Mouse (Mus musculus): ENCODE data around the gene Ifngr2. TPM values are rescaled to one million over a fixed set of nuclear protein-coding genes. Genes with fewer than 3 reads are reported as not detected.

Ifngr2 gene
- polyA plus RNA-seq, 1 experiment from 2014 or later = 138 TPM

GRCm38 (mm10) chr16:91599242-91599641, 52.4 kb downstream of the Ifngr2 start:
- Histone ChIP-seq H3K4me1 (replicated peaks; ENCODE audit: control insufficient read depth, insufficient read depth, low read length) (peaks cover 5% of the 10 kb centered on the region), H3K27ac (ENCODE audit: low read depth, low read length) (no peak overlapping the region), H3K36me3 (ENCODE audit: control insufficient read depth, insufficient read depth) (no peaks in the 10 kb centered on the region), H3K9me3 (ENCODE audit: control insufficient read depth) (no peaks in the 10 kb centered on the region), H3K9ac (ENCODE audit: low read depth, low read length) (no peak overlapping the region), H3K27me3 (replicated peaks; ENCODE audit: control insufficient read depth, insufficient read depth, low read length) (no peaks in the 10 kb centered on the region), H3K4me2 (replicated peaks; ENCODE audit: low read depth) (no peak overlapping the region), H3K4me3 (ENCODE audit: low read depth, low read length) (no peak overlapping the region)
- ATAC-seq = no peak
- TF ChIP-seq CTCF (IDR thresholded peaks at IDR 0.05; ENCODE audit: low read depth) = peak; percentile 45

GRCm38 (mm10) chr16:91601081-91601480, 54.2 kb downstream of the Ifngr2 start:
- Histone ChIP-seq H3K4me1 (replicated peaks; ENCODE audit: control insufficient read depth, insufficient read depth, low read length) (peaks cover 5% of the 10 kb centered on the region; the same call in 1 of the 2 replicates), H3K4me2 (replicated peaks; ENCODE audit: low read depth) (no peak overlapping the region)
- no peak for ATAC-seq

GRCm38 (mm10) chr16:91601693-91602092, 54.8 kb downstream of the Ifngr2 start:
- Histone ChIP-seq H3K4me1 (replicated peaks; ENCODE audit: control insufficient read depth, insufficient read depth, low read length) (peaks cover 2% of the 10 kb centered on the region; the same call in 1 of the 2 replicates), H3K4me3 (ENCODE audit: low read depth, low read length) (no peak overlapping the region), H3K36me3 (ENCODE audit: control insufficient read depth, insufficient read depth) (no peaks in the 10 kb centered on the region), H3K27me3 (replicated peaks; ENCODE audit: control insufficient read depth, insufficient read depth, low read length) (no peaks in the 10 kb centered on the region), H3K27ac (ENCODE audit: low read depth, low read length) (no peak overlapping the region), H3K9ac (ENCODE audit: low read depth, low read length) (no peak overlapping the region), H3K9me3 (ENCODE audit: control insufficient read depth) (no peaks in the 10 kb centered on the region), H3K4me2 (replicated peaks; ENCODE audit: low read depth) (no peak overlapping the region)
- WGBS = 48% methylated on average over 9 of the region's 9 CpGs
- no peak for TF ChIP-seq CTCF (IDR thresholded peaks at IDR 0.05; ENCODE audit: low read depth)
- no peak for ATAC-seq

More at GRCm38 (mm10) chr16:91601081-91601480, 54.2 kb downstream of the Ifngr2 start:
- no peak overlapping the region for H3K4me3 ChIP-seq (ENCODE audit: low read depth, low read length)
- WGBS = 26% methylated on average over 4 of the region's 4 CpGs
- no peaks in the 10 kb centered on the region for H3K27me3 ChIP-seq (replicated peaks; ENCODE audit: control insufficient read depth, insufficient read depth, low read length)
- H3K27ac ChIP-seq (ENCODE audit: low read depth, low read length) = no peak overlapping the region
- TF ChIP-seq CTCF (IDR thresholded peaks at IDR 0.05; ENCODE audit: low read depth) = no peak
- no peaks in the 10 kb centered on the region for H3K9me3 ChIP-seq (ENCODE audit: control insufficient read depth)
- H3K9ac ChIP-seq (ENCODE audit: low read depth, low read length) = no peak overlapping the region
- no peaks in the 10 kb centered on the region for H3K36me3 ChIP-seq (ENCODE audit: control insufficient read depth, insufficient read depth)

- Histone ChIP-seq H3K9me3 (ENCODE audit: control insufficient read depth) (no peaks in the 10 kb centered on the region), H3K4me2 (replicated peaks; ENCODE audit: low read depth) (no peak overlapping the region), H3K36me3 (ENCODE audit: control insufficient read depth, insufficient read depth) (no peaks in the 10 kb centered on the region), H3K4me3 (ENCODE audit: low read depth, low read length) (no peak overlapping the region), H3K27me3 (replicated peaks; ENCODE audit: control insufficient read depth, insufficient read depth, low read length) (no peaks in the 10 kb centered on the region), H3K27ac (ENCODE audit: low read depth, low read length) (no peak overlapping the region), H3K9ac (ENCODE audit: low read depth, low read length) (no peak overlapping the region), H3K4me1 (replicated peaks; ENCODE audit: control insufficient read depth, insufficient read depth, low read length) (no peaks in the 10 kb centered on the region)
- no peak for ATAC-seq
- no peak for TF ChIP-seq CTCF (IDR thresholded peaks at IDR 0.05; ENCODE audit: low read depth)
- WGBS = 86% methylated on average over 6 of the region's 6 CpGs
Observed at GRCm38 (mm10) chr16:91605156-91605555, 58.3 kb downstream of the Ifngr2 start.

GRCm38 (mm10) chr16:91606958-91607357, 60.1 kb downstream of the Ifngr2 start:
- 71% methylated on average over 8 of the region's 8 CpGs for WGBS
- Histone ChIP-seq H3K4me3 (ENCODE audit: low read depth, low read length) (no peak overlapping the region), H3K4me1 (replicated peaks; ENCODE audit: control insufficient read depth, insufficient read depth, low read length) (no peaks in the 10 kb centered on the region), H3K36me3 (ENCODE audit: control insufficient read depth, insufficient read depth) (no peaks in the 10 kb centered on the region), H3K27ac (ENCODE audit: low read depth, low read length) (no peak overlapping the region), H3K9ac (ENCODE audit: low read depth, low read length) (no peak overlapping the region), H3K4me2 (replicated peaks; ENCODE audit: low read depth) (no peak overlapping the region), H3K27me3 (replicated peaks; ENCODE audit: control insufficient read depth, insufficient read depth, low read length) (no peaks in the 10 kb centered on the region), H3K9me3 (ENCODE audit: control insufficient read depth) (no peaks in the 10 kb centered on the region)
- ATAC-seq = 0 out of 2 replicates have a peak, but pooled peaks have one; percentile 41
- TF ChIP-seq CTCF (IDR thresholded peaks at IDR 0.05; ENCODE audit: low read depth) = no peak

GRCm38 (mm10) chr16:91609501-91610245, 62.8 kb downstream of the Ifngr2 start:
- Histone ChIP-seq H3K9ac (ENCODE audit: low read depth, low read length) (no peak overlapping the region), H3K4me1 (replicated peaks; ENCODE audit: control insufficient read depth, insufficient read depth, low read length) (no peaks in the 10 kb centered on the region), H3K4me2 (replicated peaks; ENCODE audit: low read depth) (no peak overlapping the region), H3K36me3 (ENCODE audit: control insufficient read depth, insufficient read depth) (no peaks in the 10 kb centered on the region; the same call in 1 of the 2 replicates), H3K4me3 (ENCODE audit: low read depth, low read length) (no peak overlapping the region), H3K27ac (ENCODE audit: low read depth, low read length) (no peak overlapping the region), H3K9me3 (ENCODE audit: control insufficient read depth) (no peaks in the 10 kb centered on the region), H3K27me3 (replicated peaks; ENCODE audit: control insufficient read depth, insufficient read depth, low read length) (no peaks in the 10 kb centered on the region)
- TF ChIP-seq CTCF (IDR thresholded peaks at IDR 0.05; ENCODE audit: low read depth) = no peak
- WGBS = 66% methylated on average over 9 of the region's 9 CpGs
- ATAC-seq = no peak
